19 mouse cellular contexts compared by ENCODE assay signal in the genomic region with DNA sequence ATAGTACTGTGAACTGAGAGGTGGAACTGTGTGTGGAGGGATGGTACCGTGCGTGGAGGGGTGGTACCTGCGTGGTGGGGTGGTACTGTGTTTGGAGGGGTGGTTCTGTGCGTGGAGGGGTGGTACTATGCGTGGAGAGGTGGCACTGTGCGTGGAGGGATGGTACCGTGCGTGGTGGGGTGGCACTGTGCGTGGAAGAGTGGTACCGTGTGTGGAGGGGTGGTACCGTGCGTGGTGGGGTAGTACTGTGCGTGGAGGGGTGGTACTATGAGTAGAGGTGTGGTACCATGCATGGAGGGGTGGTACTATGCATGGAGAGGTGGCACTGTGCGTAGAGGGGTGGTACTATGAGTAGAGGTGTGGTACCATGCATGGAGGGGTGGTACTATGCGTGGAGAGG.
DNase-seq lines count a peak whose midpoint lies in the region; ATAC-seq and TF ChIP-seq lines count a peak whose summit lies in the region.
"Had no signal": no experiment of that assay in that cellular context is flagged by ENCODE, and none has a peak within 500 bp of the region (broad histone marks: within the 10 kb centered on the region; RNA-seq: fewer than 3 reads in every experiment).

No protein-coding gene starts in this region.

- no peaks in the 10 kb centered on the region for H3K4me1 ChIP-seq in hindbrain, embryonic 11.5 days (replicated peaks; ENCODE audit: control insufficient read depth, insufficient read depth, low read length)
- H3K4me1 ChIP-seq in hindbrain, postnatal 0 days (ENCODE audit: insufficient read depth, low read length), result no peaks in the 10 kb centered on the region
- H3K4me1 ChIP-seq in neural tube, embryonic 11.5 days (ENCODE audit: control insufficient read depth, insufficient read depth, low read length), result no peaks in the 10 kb centered on the region
- peaks cover 10% of the 10 kb centered on the region for H3K4me1 ChIP-seq in neural tube, embryonic 15.5 days
- H3K4me1 ChIP-seq in forebrain, embryonic 16.5 days (replicated peaks; ENCODE audit: control insufficient read depth, insufficient read depth, low read length), result peaks cover 29% of the 10 kb centered on the region
- peaks cover 22% of the 10 kb centered on the region for H3K4me1 ChIP-seq in midbrain, embryonic 16.5 days (ENCODE audit: control insufficient read depth, insufficient read depth, low read length)
- H3K4me1 ChIP-seq: limb, embryonic 15.5 days had no signal

- H3K27ac ChIP-seq in hindbrain, embryonic 11.5 days (ENCODE audit: low read depth, low read length), result no peak overlapping the region
- no peak overlapping the region for H3K27ac ChIP-seq in hindbrain, postnatal 0 days
- H3K27ac ChIP-seq in neural tube, embryonic 11.5 days (ENCODE audit: low read depth, low read length), result no peak overlapping the region
- H3K27ac ChIP-seq in neural tube, embryonic 15.5 days (replicated peaks), result no peak overlapping the region
- H3K27ac ChIP-seq in forebrain, embryonic 16.5 days (ENCODE audit: low read length), result no peak overlapping the region
- H3K27ac ChIP-seq in midbrain, embryonic 16.5 days (ENCODE audit: low read length), result no peak overlapping the region
- H3K27ac ChIP-seq: limb, embryonic 15.5 days had no signal

- intact Hi-C loops in gastrocnemius, postnatal 14 days (cut with DNase I; ENCODE audit: low total_unique reads), result no loop called here

- no peaks in the 10 kb centered on the region for H3K36me3 ChIP-seq in hindbrain, embryonic 11.5 days (ENCODE audit: control insufficient read depth, insufficient read depth, low read length)
- H3K36me3 ChIP-seq in hindbrain, postnatal 0 days (ENCODE audit: insufficient read depth, low read length), result no peaks in the 10 kb centered on the region
- no peaks in the 10 kb centered on the region for H3K36me3 ChIP-seq in neural tube, embryonic 11.5 days (ENCODE audit: control insufficient read depth, insufficient read depth, low read length)
- H3K36me3 ChIP-seq in neural tube, embryonic 15.5 days, result no peaks in the 10 kb centered on the region
- no peaks in the 10 kb centered on the region for H3K36me3 ChIP-seq in forebrain, embryonic 16.5 days (ENCODE audit: control insufficient read depth, insufficient read depth)
- no peaks in the 10 kb centered on the region for H3K36me3 ChIP-seq in midbrain, embryonic 16.5 days (ENCODE audit: control insufficient read depth, insufficient read depth, low read length)
- H3K36me3 ChIP-seq: limb, embryonic 15.5 days had no signal

- WGBS in hindbrain, embryonic 11.5 days, result 96% methylated on average over 15 of the region's 15 CpGs
- WGBS in hindbrain, postnatal 0 days, result 97% methylated on average over 15 of the region's 15 CpGs
- WGBS in neural tube, embryonic 11.5 days, result 96% methylated on average over 15 of the region's 15 CpGs
- WGBS in neural tube, embryonic 15.5 days, result 95% methylated on average over 15 of the region's 15 CpGs
- 94% methylated on average over 15 of the region's 15 CpGs for WGBS in forebrain, embryonic 16.5 days
- 94% methylated on average over 15 of the region's 15 CpGs for WGBS in midbrain, embryonic 16.5 days

- no peaks in the 10 kb centered on the region for H3K27me3 ChIP-seq in hindbrain, embryonic 11.5 days (ENCODE audit: control insufficient read depth, insufficient read depth, low read length)
- H3K27me3 ChIP-seq in hindbrain, postnatal 0 days (ENCODE audit: insufficient read depth, low read length), result no peaks in the 10 kb centered on the region
- no peaks in the 10 kb centered on the region for H3K27me3 ChIP-seq in neural tube, embryonic 11.5 days (ENCODE audit: control insufficient read depth, insufficient read depth, low read length)
- H3K27me3 ChIP-seq in neural tube, embryonic 15.5 days (replicated peaks), result no peaks in the 10 kb centered on the region
- no peaks in the 10 kb centered on the region for H3K27me3 ChIP-seq in forebrain, embryonic 16.5 days (replicated peaks; ENCODE audit: control insufficient read depth, insufficient read depth, low read length)
- H3K27me3 ChIP-seq in midbrain, embryonic 16.5 days (ENCODE audit: control insufficient read depth, insufficient read depth, low read depth, low read length), result no peaks in the 10 kb centered on the region
- H3K27me3 ChIP-seq: limb, embryonic 15.5 days had no signal

- H3K4me2 ChIP-seq in hindbrain, embryonic 11.5 days (replicated peaks; ENCODE audit: low read depth, low read length), result no peak overlapping the region
- H3K4me2 ChIP-seq in hindbrain, postnatal 0 days (ENCODE audit: low read depth, low read length), result no peak overlapping the region
- H3K4me2 ChIP-seq in neural tube, embryonic 11.5 days (ENCODE audit: low read depth), result no peak overlapping the region
- H3K4me2 ChIP-seq in neural tube, embryonic 15.5 days, result no peak overlapping the region
- H3K4me2 ChIP-seq in forebrain, embryonic 16.5 days (ENCODE audit: low read length), result no peak overlapping the region
- H3K4me2 ChIP-seq in midbrain, embryonic 16.5 days (ENCODE audit: low read length), result no peak overlapping the region
- H3K4me2 ChIP-seq: limb, embryonic 15.5 days had no signal

- no peak overlapping the region for H3K9ac ChIP-seq in hindbrain, embryonic 11.5 days (ENCODE audit: low read depth, low read length)
- H3K9ac ChIP-seq in hindbrain, postnatal 0 days (replicated peaks; ENCODE audit: low read length), result no peak overlapping the region
- H3K9ac ChIP-seq in neural tube, embryonic 11.5 days (ENCODE audit: low read length), result no peak overlapping the region
- H3K9ac ChIP-seq in neural tube, embryonic 15.5 days (replicated peaks), result no peak overlapping the region
- H3K9ac ChIP-seq in forebrain, embryonic 16.5 days (replicated peaks; ENCODE audit: low read depth, low read length), result no peak overlapping the region
- H3K9ac ChIP-seq in midbrain, embryonic 16.5 days (ENCODE audit: low read depth, low read length), result no peak overlapping the region
- H3K9ac ChIP-seq: limb, embryonic 15.5 days had no signal

- no peak for DNase-seq in hindbrain, embryonic 11.5 days (ENCODE audit: low spot score)
- DNase-seq in hindbrain, postnatal 0 days (ENCODE audit: low spot score), result no peak
- no peak for DNase-seq in neural tube, embryonic 11.5 days (ENCODE audit: low spot score)
- DNase-seq in frontal cortex, postnatal 14 days (ENCODE audit: low spot score in 2 of 2), result no peak
- no peak for DNase-seq in gastrocnemius, postnatal 14 days
- DNase-seq: adrenal gland, postnatal 10 days; cerebellum, adult 11-12 months; gastrocnemius, postnatal 10 days; heart, postnatal 10 days; kidney, adult 9 months; lung, adult 18-20 months; lung, postnatal 4 days; retina, postnatal 1 day; thymus, adult 2 months had no signal

- peak; percentile 57 for ATAC-seq in hindbrain, embryonic 11.5 days (ENCODE audit: low FRiP score)
- no peak; the same call in 1 of the 2 replicates for ATAC-seq in hindbrain, postnatal 0 days
- 0 out of 2 replicates have a peak, but pooled peaks have one; percentile 3 for ATAC-seq in neural tube, embryonic 11.5 days (ENCODE audit: insufficient read depth, low FRiP score, low TSS enrichment)
- ATAC-seq in neural tube, embryonic 15.5 days (ENCODE audit: low FRiP score), result no peak
- 0 out of 2 replicates have a peak, but pooled peaks have one; percentile 2 for ATAC-seq in forebrain, embryonic 16.5 days
- peak; percentile 38 for ATAC-seq in midbrain, embryonic 16.5 days
- ATAC-seq: inflammation-experienced regulatory T-cells, adult 6 months had no signal

- no peak overlapping the region for H3K4me3 ChIP-seq in hindbrain, embryonic 11.5 days (ENCODE audit: low read depth, low read length)
- no peak overlapping the region for H3K4me3 ChIP-seq in hindbrain, postnatal 0 days (ENCODE audit: low read length)
- H3K4me3 ChIP-seq in neural tube, embryonic 11.5 days (ENCODE audit: low read depth, low read length), result no peak overlapping the region
- no peak overlapping the region for H3K4me3 ChIP-seq in neural tube, embryonic 15.5 days (replicated peaks)
- no peak overlapping the region for H3K4me3 ChIP-seq in forebrain, embryonic 16.5 days (replicated peaks; ENCODE audit: low read length)
- H3K4me3 ChIP-seq in midbrain, embryonic 16.5 days (ENCODE audit: low read depth, low read length), result no peak overlapping the region
- H3K4me3 ChIP-seq: limb, embryonic 15.5 days had no signal

- TF ChIP-seq CTCF in hindbrain, postnatal 0 days (IDR thresholded peaks at IDR 0.05; ENCODE audit: low read depth), result no peak

- no peaks in the 10 kb centered on the region for H3K9me3 ChIP-seq in hindbrain, embryonic 11.5 days (ENCODE audit: control insufficient read depth, low read length)
- no peaks in the 10 kb centered on the region for H3K9me3 ChIP-seq in hindbrain, postnatal 0 days (ENCODE audit: low read length)
- no peaks in the 10 kb centered on the region for H3K9me3 ChIP-seq in neural tube, embryonic 11.5 days (ENCODE audit: control insufficient read depth, low read length)
- H3K9me3 ChIP-seq in neural tube, embryonic 15.5 days (replicated peaks), result no peaks in the 10 kb centered on the region
- H3K9me3 ChIP-seq in forebrain, embryonic 16.5 days (ENCODE audit: control insufficient read depth, low read length), result no peaks in the 10 kb centered on the region
- no peaks in the 10 kb centered on the region for H3K9me3 ChIP-seq in midbrain, embryonic 16.5 days (replicated peaks; ENCODE audit: control insufficient read depth, low read length, poor library complexity, severe bottlenecking)
- H3K9me3 ChIP-seq: limb, embryonic 15.5 days had no signal

Comparison
In these comparisons a context has a peak if more than half of its experiments do, and no peak if none do; other contexts are left out.
1. ATAC-seq: peak in hindbrain, embryonic 11.5 days (single experiment), neural tube, embryonic 11.5 days (single experiment), forebrain, embryonic 16.5 days (single experiment) and midbrain, embryonic 16.5 days (single experiment); none in hindbrain, postnatal 0 days (single experiment) and neural tube, embryonic 15.5 days (single experiment).